30 mouse cellular contexts compared by ENCODE assay signal in genomic region chr4:128664002-128664401, GRCm38 (mm10). TPM values are rescaled to one million over a fixed set of nuclear protein-coding genes. Genes with fewer than 3 reads are reported as not detected.
DNase-seq lines count a peak whose midpoint lies in the region; ATAC-seq and TF ChIP-seq lines count a peak whose summit lies in the region.
"Had no signal": no experiment of that assay in that cellular context is flagged by ENCODE, and none has a peak within 500 bp of the region (broad histone marks: within the 10 kb centered on the region; RNA-seq: fewer than 3 reads in every experiment).

No protein-coding gene starts in this region.

- no peaks in the 10 kb centered on the region for H3K36me3 ChIP-seq in thymus, adult 2 months (ENCODE audit: control insufficient read depth, insufficient read depth, low read length)
- H3K36me3 ChIP-seq: embryonic facial prominence, embryonic 12.5 days; embryonic facial prominence, embryonic 15.5 days; heart, embryonic 10.5 days; heart, embryonic 13.5 days; hindbrain, embryonic 12.5 days; hindbrain, embryonic 15.5 days had no signal

- no peak overlapping the region for H3K27ac ChIP-seq in thymus, adult 2 months (ENCODE audit: control insufficient read depth, insufficient read depth, low read length)
- H3K27ac ChIP-seq: embryonic facial prominence, embryonic 12.5 days; embryonic facial prominence, embryonic 15.5 days; gastrocnemius, adult 2 months; heart, adult 2 months; heart, embryonic 10.5 days; heart, embryonic 13.5 days; hindbrain, embryonic 12.5 days; hindbrain, embryonic 15.5 days had no signal

- H3K27me3 ChIP-seq in thymus, adult 2 months (ENCODE audit: control insufficient read depth, insufficient read depth, low read length), result no peaks in the 10 kb centered on the region
- H3K27me3 ChIP-seq: embryonic facial prominence, embryonic 12.5 days; embryonic facial prominence, embryonic 15.5 days; hindbrain, embryonic 12.5 days; hindbrain, embryonic 15.5 days had no signal

- ATAC-seq in granulocyte monocyte progenitor cell, adult 5-6 weeks (replicated peaks; ENCODE audit: poor library complexity, severe bottlenecking), result peak; percentile 38; the same call in 1 of the 2 replicates
- ATAC-seq in megakaryocyte progenitor cell, adult 5-6 weeks (replicated peaks; ENCODE audit: poor library complexity), result peak; percentile 37; the same call in 1 of the 2 replicates
- ATAC-seq: activated CD4-positive, CD25-positive, alpha-beta regulatory T cell, adult 4 months; CD4-positive, CD25-positive, alpha-beta regulatory T cell, adult 4 months; forebrain, embryonic 14.5 days; forebrain, postnatal 0 days had no signal

- H3K4me3 ChIP-seq in thymus, adult 2 months (ENCODE audit: control insufficient read depth, insufficient read depth, low read length), result no peak overlapping the region
- H3K4me3 ChIP-seq: embryonic facial prominence, embryonic 12.5 days; embryonic facial prominence, embryonic 15.5 days; gastrocnemius, adult 2 months; heart, adult 2 months; heart, embryonic 10.5 days; heart, embryonic 13.5 days; hindbrain, embryonic 12.5 days; hindbrain, embryonic 15.5 days had no signal

- no peak for TF ChIP-seq POLR2A in thymus, adult 2 months (IDR thresholded peaks at IDR 0.05; ENCODE audit: control insufficient read depth, extremely low read depth, insufficient read depth, low read length, poor library complexity)

- 67% methylated on average over 3 of the region's 3 CpGs for WGBS in thymus, adult 2 months

- DNase-seq in spleen, postnatal 36 days (ENCODE audit: low spot score in 2 of 2), result peak; percentile 18 to 26
- no peak for DNase-seq in spleen, postnatal 14 days (ENCODE audit: low spot score in 2 of 2)
- DNase-seq in thymus, adult 2 months, result no peak
- DNase-seq in right cerebral cortex, postnatal 25 days, result no peak
- DNase-seq in liver, result no peak
- DNase-seq in right cerebral cortex, adult 18-20 months, result no peak
- DNase-seq: adrenal gland, adult 8-10 months; adrenal gland, postnatal 25 days; cerebellum, adult 11-12 months; cerebellum, adult 9-10 months; cerebellum, postnatal 14 days; forebrain, postnatal 0 days; gastrocnemius, adult 2 months; gastrocnemius, postnatal 14 days; heart, adult 2 months; heart, postnatal 14 days; heart, postnatal 4 days had no signal

- H3K4me1 ChIP-seq in thymus, adult 2 months (replicated peaks; ENCODE audit: control insufficient read depth, insufficient read depth, low read length), result peaks cover 5% of the 10 kb centered on the region; the same call in 1 of the 2 replicates
- H3K4me1 ChIP-seq: heart, embryonic 13.5 days had no signal

- no peak for TF ChIP-seq CTCF in thymus, adult 2 months (IDR thresholded peaks at IDR 0.05; ENCODE audit: borderline replicate concordance, control insufficient read depth, extremely low read depth, insufficient read depth, low read length, poor library complexity)

RNA-seq across cellular contexts. Expression of gene Phc2, which starts 9.5 kb away (rescaled TPM):
- total RNA-seq in granulocyte monocyte progenitor cell, adult 5-6 weeks (2014; fragmentation: Nextera tagmentation), result 33.7 and 47.2 TPM in 2 replicates
- 8.7 and 17.5 TPM in 2 replicates for total RNA-seq in granulocyte monocyte progenitor cell, adult 5-6 weeks (2017)
- 28.0 and 35.0 TPM in 2 replicates for total RNA-seq in megakaryocyte progenitor cell, adult 5-6 weeks (2015)
- total RNA-seq in megakaryocyte progenitor cell, adult 5-6 weeks (2017), result 13.9 and 21.2 TPM in 2 replicates
- 139 and 149 TPM in 2 replicates for polyA plus RNA-seq in thymus, adult 2 months (2012; rRNA removed)

RNA-seq across cellular contexts. Expression of gene Tlr12, which starts 45.6 kb away (rescaled TPM):
- 0.82 and 2.3 TPM in 2 replicates for total RNA-seq in granulocyte monocyte progenitor cell, adult 5-6 weeks (2014; fragmentation: Nextera tagmentation)
- 0.13 TPM in 1 of 2 replicates, not detected in the other for total RNA-seq in granulocyte monocyte progenitor cell, adult 5-6 weeks (2017)
- 0.15 and 0.49 TPM in 2 replicates for total RNA-seq in megakaryocyte progenitor cell, adult 5-6 weeks (2015)
- total RNA-seq in megakaryocyte progenitor cell, adult 5-6 weeks (2017), result 0.27 and 1.2 TPM in 2 replicates
- polyA plus RNA-seq in thymus, adult 2 months (2012; rRNA removed), result 42.8 and 46.6 TPM in 2 replicates
- total RNA-seq: ES-E14; gastrocnemius, adult 2 months; gastrocnemius, postnatal 14 days had no signal
- polyA plus RNA-seq: C2C12 had no signal

RNA-seq across cellular contexts. Expression of gene Zscan20, which starts 54.1 kb away (rescaled TPM):
- total RNA-seq in granulocyte monocyte progenitor cell, adult 5-6 weeks (2014; fragmentation: Nextera tagmentation), result 3.0 and 11.8 TPM in 2 replicates
- total RNA-seq in granulocyte monocyte progenitor cell, adult 5-6 weeks (2017), result 2.2 and 3.0 TPM in 2 replicates
- 1.8 and 2.2 TPM in 2 replicates for total RNA-seq in megakaryocyte progenitor cell, adult 5-6 weeks (2015)
- 3.2 and 4.9 TPM in 2 replicates for total RNA-seq in megakaryocyte progenitor cell, adult 5-6 weeks (2017)
- polyA plus RNA-seq in thymus, adult 2 months (2012; rRNA removed), result 7.7 and 9.4 TPM in 2 replicates

Comparison
In these comparisons a context has a peak if more than half of its experiments do, and no peak if none do; other contexts are left out.
1. DNase-seq: peak in spleen, postnatal 36 days (2 of 2); none in spleen, postnatal 14 days (0 of 2), thymus, adult 2 months (single experiment), right cerebral cortex, postnatal 25 days (single experiment), liver (single experiment) and right cerebral cortex, adult 18-20 months (single experiment).